Mouse (Mus musculus) liver, embryonic 15.5 days (tissue): ENCODE measurements around the gene Apoh. TPM values are rescaled to one million over a fixed set of nuclear protein-coding genes. Genes with fewer than 3 reads are reported as not detected.

Experiments
- ATAC-seq: fragments of 200-750 bp; cut with Nextera tagmentation; 2 replicates; pipeline ENCODE4 v1.8.0; 2017; ENCODE audit warnings: moderate number of reproducible peaks, mild to moderate bottlenecking, moderate library complexity; ENCODE audit not compliant: insufficient read depth
- H3K27ac ChIP-seq: fragments of 300-500 bp; sonication (generic); replicated peaks from 2 replicates; pipeline ENCODE4 v1.5.1; 2015; ENCODE audit warnings: mild to moderate bottlenecking, inconsistent platforms
- H3K27me3 ChIP-seq: fragments of 300-500 bp; sonication (generic); 2 replicates; pipeline ENCODE4 v1.6.1; 2015; ENCODE audit warnings: mild to moderate bottlenecking, inconsistent platforms
- H3K36me3 ChIP-seq: fragments of 300-500 bp; sonication (generic); replicated peaks from 2 replicates; pipeline ENCODE4 v1.6.1; 2015; ENCODE audit warnings: moderate library complexity, mild to moderate bottlenecking, inconsistent platforms
- H3K4me1 ChIP-seq: fragments of 300-500 bp; sonication (generic); replicated peaks from 2 replicates; pipeline ENCODE4 v1.6.1; 2015; ENCODE audit warnings: inconsistent platforms
- H3K4me2 ChIP-seq: fragments of 300-500 bp; sonication (generic); 2 replicates; pipeline ENCODE4 v1.6.1; 2015; ENCODE audit warnings: moderate library complexity, mild to moderate bottlenecking, inconsistent platforms
- H3K4me3 ChIP-seq: fragments of 300-500 bp; sonication (generic); replicated peaks from 2 replicates; pipeline ENCODE4 v1.5.1; 2015; ENCODE audit warnings: mild to moderate bottlenecking, inconsistent platforms
- H3K9ac ChIP-seq: fragments of 300-500 bp; sonication (generic); 2 replicates; pipeline ENCODE4 v1.6.1; 2015; ENCODE audit warnings: moderate library complexity, mild to moderate bottlenecking, inconsistent platforms
- H3K9me3 ChIP-seq: fragments of 300-500 bp; sonication (generic); replicated peaks from 2 replicates; pipeline ENCODE4 v1.6.1; 2016; ENCODE audit warnings: inconsistent platforms
- WGBS: fragments of 180-500 bp; shearing (Covaris S2); methylation state at CpG from one replicate; pipeline ENCODE4 v1.1.7; 2015; ENCODE audit warnings: mixed read lengths; ENCODE audit not compliant: insufficient replicate concordance; 5-methylcytosine and 5-hydroxymethylcytosine counted together
- polyA plus RNA-seq: library from polyadenylated mRNA; unstranded; fragments of >200 nt; fragmentation: Nextera tagmentation; extraction: Ambion mirVana; gene quantifications from 2 replicates; pipeline ENCODE4 v1.2.1, GENCODE M21; 2015

Gene Apoh
- 589 and 735 TPM in 2 replicates for polyA plus RNA-seq

- Histone ChIP-seq H3K4me2 (peak within 1 kb of the TSS; percentile 87), H3K4me3 (peak within 1 kb of the TSS; percentile 69), H3K4me1 (peaks cover 24% of the 10 kb centered on the region), H3K9me3 (no peaks in the 10 kb centered on the region), H3K36me3 (no peaks in the 10 kb centered on the region), H3K27ac (no peak within 1 kb of the TSS), H3K27me3 (peaks cover 48% of the 10 kb centered on the region), H3K9ac (peak within 1 kb of the TSS; percentile 63)
- peak; percentile 2; the same call in 1 of the 2 replicates for ATAC-seq
- WGBS, result under 1% methylated on average over 70 of the region's 75 CpGs
Measured at GRCm38 (mm10) chr11:108342781-108343768, at the start of gene Apoh. Gene Apoh, plus strand, starts transcription at chr11:108343354.

GRCm38 (mm10) chr11:108293843-108294242 is 49.3 kb upstream of the Apoh start:
- Histone ChIP-seq H3K36me3 (no peaks in the 10 kb centered on the region), H3K4me3 (no peak overlapping the region), H3K27me3 (no peaks in the 10 kb centered on the region), H3K9ac (no peak overlapping the region), H3K9me3 (no peaks in the 10 kb centered on the region), H3K27ac (0 out of 2 replicates have a peak overlapping the region, but pooled peaks have one; percentile 38), H3K4me2 (peak overlapping the region; percentile 16; the same call in 1 of the 2 replicates), H3K4me1 (peaks cover 15% of the 10 kb centered on the region)
- WGBS, result 16% methylated on average over 3 of the region's 3 CpGs
- ATAC-seq, result peak; percentile 74

GRCm38 (mm10) chr11:108294305-108294813 is 48.8 kb upstream of the Apoh start:
- 67% methylated on average over 12 of the region's 12 CpGs for WGBS
- no peaks in the 10 kb centered on the region for H3K36me3 ChIP-seq
- no peak overlapping the region for H3K4me3 ChIP-seq
- no peak overlapping the region for H3K9ac ChIP-seq
- ATAC-seq, result peak; percentile 54; the same call in 1 of the 2 replicates
- H3K27ac ChIP-seq, result 0 out of 2 replicates have a peak overlapping the region, but pooled peaks have one; percentile 38
- H3K4me1 ChIP-seq, result peaks cover 15% of the 10 kb centered on the region
- H3K4me2 ChIP-seq, result peak overlapping the region; percentile 16; the same call in 1 of the 2 replicates
- H3K27me3 ChIP-seq, result no peaks in the 10 kb centered on the region
- no peaks in the 10 kb centered on the region for H3K9me3 ChIP-seq

GRCm38 (mm10) chr11:108295373-108295772 is 47.8 kb upstream of the Apoh start:
- Histone ChIP-seq H3K9me3 (no peaks in the 10 kb centered on the region), H3K4me3 (no peak overlapping the region), H3K27ac (no peak overlapping the region), H3K4me1 (peaks cover 15% of the 10 kb centered on the region), H3K9ac (no peak overlapping the region), H3K36me3 (no peaks in the 10 kb centered on the region), H3K4me2 (no peak overlapping the region), H3K27me3 (no peaks in the 10 kb centered on the region)
- ATAC-seq, result peak; percentile 57; the same call in 1 of the 2 replicates

- Histone ChIP-seq H3K27ac (no peak overlapping the region), H3K27me3 (no peaks in the 10 kb centered on the region), H3K4me3 (no peak overlapping the region), H3K9ac (no peak overlapping the region), H3K4me2 (no peak overlapping the region), H3K9me3 (no peaks in the 10 kb centered on the region), H3K36me3 (no peaks in the 10 kb centered on the region), H3K4me1 (peaks cover 15% of the 10 kb centered on the region)
- no peak for ATAC-seq
- 55% methylated on average over 8 of the region's 8 CpGs for WGBS
Measured at GRCm38 (mm10) chr11:108297956-108298355, 45.2 kb upstream of the Apoh start.

- no peaks in the 10 kb centered on the region for H3K9me3 ChIP-seq
- H3K9ac ChIP-seq, result no peak overlapping the region
- no peaks in the 10 kb centered on the region for H3K27me3 ChIP-seq
- H3K4me1 ChIP-seq, result peaks cover 8% of the 10 kb centered on the region
- no peaks in the 10 kb centered on the region for H3K36me3 ChIP-seq
- H3K4me2 ChIP-seq, result no peak overlapping the region
- 79% methylated on average over 10 of the region's 10 CpGs for WGBS
- H3K27ac ChIP-seq, result no peak overlapping the region
- ATAC-seq, result no peak
- H3K4me3 ChIP-seq, result no peak overlapping the region
Measured at GRCm38 (mm10) chr11:108299913-108300312, 43.2 kb upstream of the Apoh start.

GRCm38 (mm10) chr11:108300443-108300842 is 42.7 kb upstream of the Apoh start:
- WGBS, result 86% methylated on average over 1 of the region's 1 CpGs
- Histone ChIP-seq H3K27ac (no peak overlapping the region), H3K9ac (no peak overlapping the region), H3K4me1 (peaks cover 3% of the 10 kb centered on the region), H3K9me3 (no peaks in the 10 kb centered on the region), H3K36me3 (no peaks in the 10 kb centered on the region), H3K27me3 (no peaks in the 10 kb centered on the region), H3K4me2 (no peak overlapping the region), H3K4me3 (no peak overlapping the region)
- ATAC-seq, result no peak

GRCm38 (mm10) chr11:108301036-108301435 is 42.1 kb upstream of the Apoh start:
- Histone ChIP-seq H3K27ac (no peak overlapping the region), H3K4me1 (0 out of 2 replicates have a peak, but pooled peaks cover 2% of the 10 kb centered on the region), H3K9ac (no peak overlapping the region), H3K4me3 (no peak overlapping the region), H3K36me3 (no peaks in the 10 kb centered on the region), H3K9me3 (no peaks in the 10 kb centered on the region), H3K27me3 (no peaks in the 10 kb centered on the region), H3K4me2 (no peak overlapping the region)
- no peak for ATAC-seq
- 74% methylated on average over 6 of the region's 6 CpGs for WGBS

GRCm38 (mm10) chr11:108301796-108302490 is 41.2 kb upstream of the Apoh start:
- WGBS, result 52% methylated on average over 10 of the region's 10 CpGs
- Histone ChIP-seq H3K9me3 (no peaks in the 10 kb centered on the region), H3K27ac (no peak overlapping the region), H3K4me3 (no peak overlapping the region), H3K4me1 (0 out of 2 replicates have a peak, but pooled peaks cover 2% of the 10 kb centered on the region), H3K36me3 (no peaks in the 10 kb centered on the region), H3K27me3 (no peaks in the 10 kb centered on the region), H3K9ac (no peak overlapping the region), H3K4me2 (no peak overlapping the region)
- ATAC-seq, result no peak

GRCm38 (mm10) chr11:108303787-108304186 is 39.4 kb upstream of the Apoh start:
- no peak overlapping the region for H3K4me3 ChIP-seq

GRCm38 (mm10) chr11:108307258-108307657 is 35.9 kb upstream of the Apoh start:
- H3K4me3 ChIP-seq, result no peak overlapping the region
- WGBS, result 52% methylated on average over 7 of the region's 7 CpGs

More at GRCm38 (mm10) chr11:108303787-108304186, 39.4 kb upstream of the Apoh start:
- Histone ChIP-seq H3K36me3 (no peaks in the 10 kb centered on the region), H3K9me3 (no peaks in the 10 kb centered on the region), H3K9ac (no peak overlapping the region), H3K27me3 (no peaks in the 10 kb centered on the region), H3K27ac (no peak overlapping the region), H3K4me2 (no peak overlapping the region), H3K4me1 (0 out of 2 replicates have a peak, but pooled peaks cover 2% of the 10 kb centered on the region)
- no peak for ATAC-seq
- WGBS, result 73% methylated on average over 4 of the region's 4 CpGs

More at GRCm38 (mm10) chr11:108307258-108307657, 35.9 kb upstream of the Apoh start:
- H3K4me2 ChIP-seq, result no peak overlapping the region
- no peak overlapping the region for H3K27ac ChIP-seq
- H3K9me3 ChIP-seq, result no peaks in the 10 kb centered on the region
- H3K4me1 ChIP-seq, result 0 out of 2 replicates have a peak, but pooled peaks cover 2% of the 10 kb centered on the region
- H3K27me3 ChIP-seq, result no peaks in the 10 kb centered on the region
- no peak for ATAC-seq
- no peaks in the 10 kb centered on the region for H3K36me3 ChIP-seq
- no peak overlapping the region for H3K9ac ChIP-seq
